ENCODE assay signal across 15 mouse cellular contexts in genomic region chr14:78941741-78942475, GRCm38 (mm10).
DNase-seq lines count a peak whose midpoint lies in the region; ATAC-seq and TF ChIP-seq lines count a peak whose summit lies in the region.
"Had no signal": no experiment of that assay in that cellular context is flagged by ENCODE, and none has a peak within 500 bp of the region (broad histone marks: within the 10 kb centered on the region; RNA-seq: fewer than 3 reads in every experiment).

No protein-coding gene starts in this region.

- H3K9me3 ChIP-seq in lung, postnatal 0 days (ENCODE audit: low read length), result no peaks in the 10 kb centered on the region
- H3K9me3 ChIP-seq in liver, postnatal 0 days (ENCODE audit: low read length), result no peaks in the 10 kb centered on the region
- H3K9me3 ChIP-seq: embryonic facial prominence, embryonic 13.5 days; G1E had no signal

- no peak for TF ChIP-seq EP300 in lung, postnatal 0 days (IDR thresholded peaks at IDR 0.05)
- TF ChIP-seq EP300 in liver, postnatal 0 days (IDR thresholded peaks at IDR 0.05; ENCODE audit: low read depth), result no peak

- no peak for TF ChIP-seq CTCF in lung, postnatal 0 days (IDR thresholded peaks at IDR 0.05)
- no peak for TF ChIP-seq CTCF in liver, postnatal 0 days (IDR thresholded peaks at IDR 0.05; ENCODE audit: low read depth)

- no peaks in the 10 kb centered on the region for H3K27me3 ChIP-seq in lung, postnatal 0 days (replicated peaks; ENCODE audit: insufficient read depth, low read length)
- H3K27me3 ChIP-seq in liver, postnatal 0 days (ENCODE audit: insufficient read depth, low read length), result no peaks in the 10 kb centered on the region
- H3K27me3 ChIP-seq: embryonic facial prominence, embryonic 13.5 days had no signal

- no peaks in the 10 kb centered on the region for H3K36me3 ChIP-seq in lung, postnatal 0 days (ENCODE audit: insufficient read depth, low read length)
- H3K36me3 ChIP-seq in liver, postnatal 0 days (replicated peaks; ENCODE audit: insufficient read depth, low read length), result peaks cover 2% of the 10 kb centered on the region; the same call in 1 of the 2 replicates

- DNase-seq in cerebellum, postnatal 10 days, result peak; percentile 35 to 39
- DNase-seq in cerebellum, postnatal 25 days, result no peak
- DNase-seq in lung, postnatal 0 days (ENCODE audit: low spot score), result peak; percentile 48
- DNase-seq in lung, postnatal 14 days, result no peak
- DNase-seq in layer of hippocampus, postnatal 14 days (ENCODE audit: low spot score in 2 of 2), result peak; percentile 31 to 72
- DNase-seq in right cerebral cortex, postnatal 25 days, result peak; percentile 59
- no peak for DNase-seq in adrenal gland, postnatal 36 days
- DNase-seq in liver, postnatal 0 days, result no peak
- DNase-seq: kidney, postnatal 36 days; thymus, postnatal 4 days had no signal

- H3K4me2 ChIP-seq in lung, postnatal 0 days (replicated peaks; ENCODE audit: low read depth, low read length), result no peak overlapping the region
- no peak overlapping the region for H3K4me2 ChIP-seq in liver, postnatal 0 days (ENCODE audit: low read depth, low read length)
- H3K4me2 ChIP-seq: embryonic facial prominence, embryonic 13.5 days; hindbrain, embryonic 14.5 days had no signal

- H3K9ac ChIP-seq in lung, postnatal 0 days (replicated peaks; ENCODE audit: low read depth), result no peak overlapping the region
- H3K9ac ChIP-seq in liver, postnatal 0 days (replicated peaks), result no peak overlapping the region
- H3K9ac ChIP-seq: embryonic facial prominence, embryonic 13.5 days; hindbrain, embryonic 14.5 days; liver, embryonic 14.5 days had no signal

- WGBS in lung, postnatal 0 days, result 67% methylated on average over 11 of the region's 11 CpGs
- 83% methylated on average over 11 of the region's 11 CpGs for WGBS in liver, postnatal 0 days (ENCODE audit: insufficient replicate concordance)

- H3K27ac ChIP-seq in lung, postnatal 0 days (ENCODE audit: low read length), result no peak overlapping the region
- H3K27ac ChIP-seq in liver, postnatal 0 days (ENCODE audit: low read depth), result no peak overlapping the region
- H3K27ac ChIP-seq: embryonic facial prominence, embryonic 13.5 days; hindbrain, embryonic 14.5 days; liver, embryonic 14.5 days had no signal

- no peaks in the 10 kb centered on the region for H3K4me1 ChIP-seq in lung, postnatal 0 days (ENCODE audit: insufficient read depth, low read depth, low read length)
- no peaks in the 10 kb centered on the region for H3K4me1 ChIP-seq in liver, postnatal 0 days (ENCODE audit: insufficient read depth)
- H3K4me1 ChIP-seq: embryonic facial prominence, embryonic 13.5 days had no signal

- ATAC-seq in lung, postnatal 0 days, result peak; percentile 44
- no peak for ATAC-seq in liver, postnatal 0 days
- ATAC-seq: midbrain, embryonic 16.5 days had no signal

- no peak overlapping the region for H3K4me3 ChIP-seq in lung, postnatal 0 days (ENCODE audit: low read depth, low read length)
- no peak overlapping the region for H3K4me3 ChIP-seq in liver, postnatal 0 days (ENCODE audit: low read depth, low read length)
- H3K4me3 ChIP-seq: embryonic facial prominence, embryonic 13.5 days had no signal

Comparison
In these comparisons a context has a peak if more than half of its experiments do, and no peak if none do; other contexts are left out.
1. DNase-seq: peak in cerebellum, postnatal 10 days (2 of 2), lung, postnatal 0 days (single experiment), layer of hippocampus, postnatal 14 days (2 of 2) and right cerebral cortex, postnatal 25 days (single experiment); none in cerebellum, postnatal 25 days (0 of 2), lung, postnatal 14 days (single experiment), adrenal gland, postnatal 36 days (0 of 2) and liver, postnatal 0 days (single experiment).